Mouse (Mus musculus) A20 (cell line): ENCODE data around the gene Myo1h.

Experiments
- DNase-seq: peaks from one replicate; pipeline ENCODE4 v3.0.0-alpha.2; 2011; ENCODE audit warnings: low read depth, low spot score

Gene Myo1h

GRCm38 (mm10) chr5:114359586-114359985 is 70.6 kb downstream of the Myo1h start:
- no peak for DNase-seq

GRCm38 (mm10) chr5:114360968-114361367 is 72.0 kb downstream of the Myo1h start:
- DNase-seq: no peak

- no peak for DNase-seq
These were observed 76.2 kb downstream of the Myo1h start for GRCm38 (mm10) chr5:114365043-114365752.

- DNase-seq: no peak
These were observed 79.2 kb downstream of the Myo1h start for GRCm38 (mm10) chr5:114368121-114368520.

GRCm38 (mm10) chr5:114368803-114369496 is 80.0 kb downstream of the Myo1h start:
- DNase-seq: no peak

GRCm38 (mm10) chr5:114369921-114370320 is 81.0 kb downstream of the Myo1h start:
- DNase-seq: no peak

- no peak for DNase-seq
These were observed 81.4 kb downstream of the Myo1h start for GRCm38 (mm10) chr5:114370371-114370776.

GRCm38 (mm10) chr5:114371331-114371730 is 82.4 kb downstream of the Myo1h start:
- no peak for DNase-seq

GRCm38 (mm10) chr5:114371731-114372473 is 82.9 kb downstream of the Myo1h start:
- DNase-seq: no peak

GRCm38 (mm10) chr5:114372565-114372964 is 83.6 kb downstream of the Myo1h start:
- no peak for DNase-seq

- DNase-seq: no peak
These were observed 84.2 kb downstream of the Myo1h start for GRCm38 (mm10) chr5:114373174-114373573.

- no peak for DNase-seq
These were observed 84.6 kb downstream of the Myo1h start for GRCm38 (mm10) chr5:114373581-114373980.

- no peak for DNase-seq
These were observed 85.6 kb downstream of the Myo1h start for GRCm38 (mm10) chr5:114374409-114375213.

GRCm38 (mm10) chr5:114378177-114378920 is 89.4 kb downstream of the Myo1h start:
- peak; percentile 62 for DNase-seq

- DNase-seq: peak; percentile 32
These were observed 90.0 kb downstream of the Myo1h start for GRCm38 (mm10) chr5:114378936-114379335.

GRCm38 (mm10) chr5:114379763-114380162 is 90.8 kb downstream of the Myo1h start:
- DNase-seq: peak; percentile 61

- DNase-seq: peak; percentile 98
These were observed 91.4 kb downstream of the Myo1h start, which contains the start of the genes Kctd10 and Ube3b for GRCm38 (mm10) chr5:114380209-114381012. TSS of gene Kctd10 (minus strand) at chr5:114380508. TSS of gene Ube3b (plus strand) at chr5:114380607.

GRCm38 (mm10) chr5:114381013-114381351 is 92.0 kb downstream of the Myo1h start:
- DNase-seq: no peak

GRCm38 (mm10) chr5:114383184-114383904 is 94.4 kb downstream of the Myo1h start:
- peak; percentile 62 for DNase-seq
